Mouse (Mus musculus) urinary bladder, postnatal 14 days (tissue): ENCODE measurements at regions not wholly inside any gene's neighbourhood (a gene's known extent, or its start where the extent isn't known, plus 50 kb on each side); places are given as distances from the start of the nearest gene placed in this dataset.

ENCODE experiments used
- DNase-seq: peaks from one replicate; pipeline ENCODE4 v3.0.0; 2021; ENCODE audit warnings: low spot score

GRCm38 (mm10) chr4:142775023-142775422, 437.8 kb downstream of the Prdm2 start:
- no peak for DNase-seq

DNA sequence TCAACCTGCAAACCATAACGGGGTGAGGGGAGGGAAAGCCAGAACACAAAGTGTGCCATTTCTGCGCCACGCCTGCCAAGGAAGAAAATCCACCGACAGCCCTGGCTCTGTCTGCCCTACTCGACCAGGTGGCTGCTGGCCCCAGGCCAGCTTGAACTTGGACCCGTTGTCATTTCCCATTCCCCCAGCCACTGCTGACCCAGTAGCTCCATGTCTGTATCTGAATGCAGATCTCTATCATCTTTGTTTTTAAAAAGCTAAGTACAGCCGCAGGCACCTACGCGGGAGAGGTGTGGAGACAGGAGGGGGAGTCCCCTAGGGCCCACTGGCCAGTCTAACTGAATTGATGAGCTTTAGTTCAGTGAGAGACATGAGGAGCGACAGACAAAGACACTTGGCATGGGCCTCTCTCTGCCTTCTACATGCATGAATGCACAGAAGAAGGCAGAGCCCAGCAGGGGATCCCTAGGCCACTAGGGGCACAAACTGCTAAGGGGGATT, 439.1 kb downstream of the Prdm2 start:
- peak; percentile 39 for DNase-seq

GRCm38 (mm10) chr4:142772751-142773455, 439.9 kb downstream of the Prdm2 start:
- no peak for DNase-seq

GRCm38 (mm10) chr4:142771520-142772150, 441.2 kb downstream of the Prdm2 start:
- no peak for DNase-seq

GRCm38 (mm10) chr4:142770177-142770576, 442.6 kb downstream of the Prdm2 start:
- DNase-seq: no peak

- DNase-seq: no peak
Observed at GRCm38 (mm10) chr4:142767665-142768064, 445.1 kb downstream of the Prdm2 start.

DNA sequence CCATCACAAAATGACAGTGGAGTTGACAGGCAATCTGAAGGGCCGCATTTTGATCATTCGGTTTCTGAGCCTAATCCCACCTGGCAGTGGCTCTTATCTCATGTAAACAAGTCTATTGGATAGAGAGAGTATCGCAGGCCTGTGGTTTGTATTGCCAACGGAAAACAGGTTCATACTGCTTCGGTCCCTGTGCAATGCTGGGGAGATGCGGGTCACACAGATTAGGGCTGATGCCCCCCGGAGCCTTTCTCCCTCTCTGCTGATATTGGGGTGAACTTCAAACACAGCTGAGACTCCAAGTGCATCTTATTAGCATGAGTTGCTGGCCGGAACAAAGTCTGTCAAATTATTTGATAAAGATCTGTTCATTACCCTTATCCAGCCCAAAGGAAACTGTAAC, 451.2 kb downstream of the Prdm2 start:
- no peak for DNase-seq

DNA sequence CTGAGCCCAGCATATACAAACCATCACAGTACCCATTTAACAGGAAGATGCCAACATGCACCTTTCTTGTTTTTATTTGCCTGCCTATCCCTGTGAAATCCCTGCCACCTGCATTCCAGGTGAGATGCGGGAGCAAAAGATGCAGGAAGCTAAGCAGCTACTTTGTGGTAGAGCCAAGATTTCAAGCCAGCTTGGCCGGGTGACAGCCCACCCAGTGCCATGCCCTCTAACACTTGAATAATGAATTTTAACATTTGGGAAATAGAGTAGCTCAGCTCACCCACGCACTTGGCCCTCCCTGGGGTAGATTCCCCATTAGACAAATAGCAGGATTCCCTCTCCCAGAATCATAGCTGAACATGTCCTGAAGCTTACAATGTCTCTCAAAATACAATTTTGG, 454.7 kb downstream of the Prdm2 start:
- DNase-seq: no peak

GRCm38 (mm10) chr4:142756332-142756731, 456.5 kb downstream of the Prdm2 start:
- peak; percentile 28 for DNase-seq

GRCm38 (mm10) chr4:142749918-142750317, 462.9 kb downstream of the Prdm2 start:
- DNase-seq: no peak

- no peak for DNase-seq
Observed at GRCm38 (mm10) chr4:142723554-142723907, 484.3 kb upstream of the Kazn start.

DNA sequence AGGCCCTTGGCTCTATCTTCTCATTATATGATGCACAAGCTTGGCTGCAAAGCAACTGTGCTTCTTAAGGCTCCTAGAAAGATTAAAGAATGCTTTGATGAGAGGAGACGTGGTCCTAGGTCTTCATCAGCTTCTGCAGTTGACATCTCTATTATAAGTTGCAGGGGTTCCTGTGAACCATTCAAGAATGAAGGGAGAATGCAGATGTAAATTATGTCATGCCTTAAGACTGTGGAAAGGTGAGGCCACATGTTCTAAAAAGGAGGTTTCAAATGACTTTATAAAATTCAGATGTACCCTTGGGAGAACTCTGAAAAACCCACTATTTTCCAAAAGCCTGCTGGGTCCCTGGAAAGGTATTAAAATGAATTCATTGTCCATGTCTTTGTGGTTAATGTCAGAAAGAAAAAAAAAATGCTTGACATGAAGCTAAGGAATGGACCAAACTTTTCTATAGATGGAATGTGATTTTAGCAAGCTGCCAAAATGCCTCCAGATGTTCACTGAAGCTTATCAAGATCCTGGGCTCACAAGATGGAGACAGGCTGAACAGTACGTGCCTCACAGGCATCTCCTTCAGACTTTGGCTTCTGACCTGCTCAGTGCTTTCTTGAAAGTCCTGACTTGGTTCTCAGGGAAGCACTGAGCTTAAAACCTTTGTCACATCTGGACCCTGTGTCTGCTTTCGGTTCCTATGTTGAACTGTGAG, 483.8 kb upstream of the Kazn start:
- no peak for DNase-seq

DNA sequence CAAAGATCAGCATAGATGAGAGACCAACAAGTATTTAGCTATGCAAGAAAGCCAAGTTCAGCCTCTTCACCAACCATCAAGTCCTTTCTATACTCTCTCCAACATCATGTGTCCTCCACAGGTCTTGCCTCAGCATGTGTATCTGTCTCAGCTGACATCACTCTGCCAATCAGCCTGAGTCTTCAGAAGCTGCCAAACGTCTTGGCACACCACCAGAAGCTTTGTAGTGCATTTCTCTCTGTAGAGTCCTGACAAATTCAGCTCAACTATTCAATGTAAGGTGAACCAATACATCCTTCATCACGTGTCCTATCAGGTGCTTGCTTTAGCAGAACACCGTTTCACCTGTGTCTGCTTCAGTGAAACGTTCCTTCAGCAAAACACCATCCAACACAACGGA, 462.4 kb upstream of the Kazn start:
- DNase-seq: no peak

DNA sequence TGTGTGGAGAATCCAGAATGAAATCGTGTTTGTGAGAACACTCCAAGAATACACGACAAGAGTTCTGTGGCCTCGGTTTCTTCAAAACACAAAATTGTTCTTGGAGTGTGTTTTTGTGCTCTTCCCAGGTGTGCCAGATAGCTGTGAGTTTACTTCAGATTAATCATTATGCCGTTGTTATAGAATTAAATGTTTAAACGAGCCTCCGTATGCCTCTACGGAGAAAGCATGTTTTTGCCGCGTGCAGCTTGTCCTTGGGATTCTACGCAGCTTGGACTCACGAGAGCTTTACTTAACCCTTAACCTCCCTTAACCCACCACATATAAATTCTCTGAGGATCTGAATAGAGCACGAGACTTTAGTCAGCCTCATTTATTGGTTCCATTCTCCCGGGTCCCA, 455.7 kb upstream of the Kazn start:
- no peak for DNase-seq

DNA sequence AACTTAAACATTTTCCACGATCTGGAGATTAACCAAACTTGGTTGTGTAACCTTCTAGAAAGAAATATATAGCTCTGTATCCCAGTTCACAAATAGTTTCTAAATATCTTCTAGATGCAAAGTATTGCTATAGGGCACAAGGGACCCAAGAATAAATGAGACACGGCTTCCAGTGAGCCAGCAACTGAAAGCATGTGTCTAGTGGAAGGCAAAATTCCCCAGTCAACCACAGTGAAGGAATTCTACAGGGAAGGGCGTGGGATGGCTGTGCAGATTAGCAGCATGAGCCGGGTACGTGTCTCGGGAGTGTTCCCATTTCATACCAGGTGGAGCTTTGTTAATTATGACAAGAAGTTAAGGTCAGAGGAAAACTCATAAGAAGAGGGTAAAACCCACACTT, 449.0 kb upstream of the Kazn start:
- DNase-seq: no peak

- no peak for DNase-seq
Observed at GRCm38 (mm10) chr4:142677426-142677825, 438.2 kb upstream of the Kazn start.

DNA sequence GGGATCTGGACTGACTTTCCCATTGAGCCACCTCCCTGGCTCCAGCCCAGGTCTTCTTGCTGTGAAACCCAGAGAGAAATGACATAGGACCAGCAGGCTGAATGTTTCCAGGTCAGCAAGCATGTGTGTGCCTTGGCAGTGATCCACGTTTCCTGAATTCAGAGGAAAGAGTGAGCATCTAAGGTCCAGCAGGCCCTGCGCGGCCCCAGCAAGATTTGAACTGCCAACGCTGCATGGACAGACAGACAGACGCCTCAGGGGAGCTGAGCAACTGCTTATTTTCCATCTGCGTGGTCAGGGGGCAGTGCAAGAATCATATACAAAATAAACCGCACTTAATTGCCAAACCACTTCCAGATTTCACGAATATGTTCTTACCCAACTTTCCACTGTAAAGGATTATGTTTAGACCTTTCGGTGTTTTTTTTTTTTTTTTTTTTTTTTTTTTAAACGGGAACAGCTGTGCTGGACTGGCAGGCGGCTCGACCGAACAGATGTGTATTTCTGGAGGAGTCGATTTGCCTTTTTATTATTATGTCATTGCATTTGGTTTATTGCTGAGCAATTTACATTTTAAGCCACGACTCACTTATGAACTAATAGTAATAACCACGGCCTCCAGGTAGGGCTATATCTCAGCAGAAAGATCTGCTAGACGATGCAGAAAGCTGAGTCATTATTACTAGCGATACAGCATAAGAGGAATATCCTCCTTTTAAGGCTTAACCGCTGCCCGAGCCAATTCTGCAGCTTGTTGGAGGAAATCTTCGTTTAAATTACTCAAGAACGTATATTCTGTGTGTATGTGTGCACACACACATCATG, 435.7 kb upstream of the Kazn start:
- peak; percentile 8 for DNase-seq

- DNase-seq: no peak
Observed at GRCm38 (mm10) chr4:142671872-142672458, 432.8 kb upstream of the Kazn start.

DNA sequence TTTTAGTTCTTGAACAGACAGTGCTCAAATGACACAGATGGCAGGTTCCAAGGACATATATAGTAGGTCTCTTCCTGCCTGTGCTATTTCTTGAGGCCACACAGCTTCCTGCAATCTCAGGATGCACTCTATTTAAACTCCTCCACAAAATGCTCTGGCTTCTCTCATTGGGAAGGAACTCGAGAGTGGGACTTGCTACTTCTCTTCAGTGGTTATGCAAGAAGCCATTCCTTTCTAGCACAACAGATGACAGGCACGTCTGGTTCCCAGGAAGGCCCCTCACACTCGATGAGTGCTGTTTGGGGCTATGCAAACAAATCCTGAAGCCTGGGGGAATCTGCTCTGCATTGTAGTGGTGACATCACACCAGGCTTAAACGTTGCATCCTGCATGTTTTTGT, 425.6 kb upstream of the Kazn start:
- DNase-seq: no peak

GRCm38 (mm10) chr4:142658156-142658555, 419.0 kb upstream of the Kazn start:
- no peak for DNase-seq

- no peak for DNase-seq
Observed at GRCm38 (mm10) chr4:142641069-142641468, 401.9 kb upstream of the Kazn start.

DNA sequence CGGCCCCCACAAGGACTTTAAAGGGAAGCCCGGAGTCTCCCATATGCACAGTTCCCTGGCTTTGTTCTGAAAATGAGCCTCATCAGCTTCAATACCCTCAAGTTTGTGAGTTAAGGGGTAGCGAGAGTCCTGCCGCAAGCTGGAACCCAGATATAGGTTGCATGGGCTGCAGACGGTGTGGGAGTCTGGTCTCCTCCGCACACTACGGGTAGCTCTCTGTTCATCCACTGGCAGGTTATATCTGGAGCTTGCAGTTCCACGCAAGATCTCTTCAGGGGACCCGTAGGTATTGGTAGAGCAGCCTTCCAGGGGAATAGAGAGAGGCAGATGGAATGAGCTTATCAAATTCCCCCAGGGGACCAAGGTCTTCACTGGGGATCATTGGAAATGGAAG, 400.1 kb upstream of the Kazn start:
- DNase-seq: no peak
